Mouse (Mus musculus): ENCODE measurements around the gene Rnaset2a. TPM values are rescaled to one million over a fixed set of nuclear protein-coding genes. Genes with fewer than 3 reads are reported as not detected.
"Not testable (repeated sequence)": the region's sequence is repeated elsewhere in the genome, so short reads cannot be mapped to it uniquely, and the experiment has no call there.

The Rnaset2a gene
- polyA plus RNA-seq, 1 experiment from 2014 or later, result 30.5 TPM

- not testable (repeated sequence) for H3K27ac ChIP-seq (replicated peaks); ATAC-seq (ENCODE audit: insufficient number of reproducible peaks, low FRiP score, low TSS enrichment, low read depth)
- no CpG with 5 or more reads among the region's 6 CpGs for WGBS
Measured at GRCm38 (mm10) chr17:8130849-8131248, 17.0 kb downstream of the Rnaset2a start.

GRCm38 (mm10) chr17:8129578-8129977 lies 18.3 kb downstream of the Rnaset2a start:
- H3K4me1 ChIP-seq; H3K4me2 ChIP-seq (replicated peaks); H3K9me3 ChIP-seq (replicated peaks); ATAC-seq (ENCODE audit: insufficient number of reproducible peaks, low FRiP score, low TSS enrichment, low read depth); H3K9ac ChIP-seq; H3K27ac ChIP-seq (replicated peaks); H3K4me3 ChIP-seq (replicated peaks); H3K27me3 ChIP-seq; H3K36me3 ChIP-seq: not testable (repeated sequence)
- WGBS, result 86% methylated on average over 9 of the region's 9 CpGs

More at GRCm38 (mm10) chr17:8130849-8131248, 17.0 kb downstream of the Rnaset2a start:
- not testable (repeated sequence) for H3K4me3 ChIP-seq (replicated peaks); H3K9ac ChIP-seq; H3K4me1 ChIP-seq; H3K36me3 ChIP-seq; H3K9me3 ChIP-seq (replicated peaks); H3K4me2 ChIP-seq (replicated peaks); H3K27me3 ChIP-seq

- not testable (repeated sequence) for H3K4me3 ChIP-seq (replicated peaks); H3K9ac ChIP-seq; H3K4me1 ChIP-seq; H3K27ac ChIP-seq (replicated peaks); ATAC-seq (ENCODE audit: insufficient number of reproducible peaks, low FRiP score, low TSS enrichment, low read depth); H3K36me3 ChIP-seq; H3K4me2 ChIP-seq (replicated peaks); H3K27me3 ChIP-seq; H3K9me3 ChIP-seq (replicated peaks)
- WGBS, result 90% methylated on average over 1 of the region's 7 CpGs
Measured at GRCm38 (mm10) chr17:8128326-8128993, 19.4 kb downstream of the Rnaset2a start.

- H3K27me3 ChIP-seq; H3K4me3 ChIP-seq (replicated peaks); H3K36me3 ChIP-seq; ATAC-seq (ENCODE audit: insufficient number of reproducible peaks, low FRiP score, low TSS enrichment, low read depth); H3K4me1 ChIP-seq; H3K9me3 ChIP-seq (replicated peaks); H3K9ac ChIP-seq; H3K4me2 ChIP-seq (replicated peaks); H3K27ac ChIP-seq (replicated peaks): not testable (repeated sequence)
- 89% methylated on average over 3 of the region's 6 CpGs for WGBS
Measured at GRCm38 (mm10) chr17:8124586-8124985, 23.3 kb downstream of the Rnaset2a start.

GRCm38 (mm10) chr17:8122974-8123373 lies 24.9 kb downstream of the Rnaset2a start:
- ATAC-seq (ENCODE audit: insufficient number of reproducible peaks, low FRiP score, low TSS enrichment, low read depth), result not testable (repeated sequence)

GRCm38 (mm10) chr17:8116928-8117327 lies 31.0 kb downstream of the Rnaset2a start:
- not testable (repeated sequence) for H3K27ac ChIP-seq (replicated peaks); H3K36me3 ChIP-seq; H3K27me3 ChIP-seq; H3K9me3 ChIP-seq (replicated peaks); H3K4me1 ChIP-seq; H3K9ac ChIP-seq; ATAC-seq (ENCODE audit: insufficient number of reproducible peaks, low FRiP score, low TSS enrichment, low read depth); H3K4me3 ChIP-seq (replicated peaks); H3K4me2 ChIP-seq (replicated peaks)
- no CpG with 5 or more reads among the region's 6 CpGs for WGBS

More at GRCm38 (mm10) chr17:8122974-8123373, 24.9 kb downstream of the Rnaset2a start:
- H3K36me3 ChIP-seq; H3K27me3 ChIP-seq; H3K9me3 ChIP-seq (replicated peaks); H3K4me2 ChIP-seq (replicated peaks); H3K4me1 ChIP-seq; H3K27ac ChIP-seq (replicated peaks); H3K4me3 ChIP-seq (replicated peaks); H3K9ac ChIP-seq: not testable (repeated sequence)
- no CpG with 5 or more reads among the region's 3 CpGs for WGBS

- not testable (repeated sequence) for H3K9ac ChIP-seq; H3K27ac ChIP-seq (replicated peaks); H3K4me2 ChIP-seq (replicated peaks); H3K9me3 ChIP-seq (replicated peaks); H3K36me3 ChIP-seq; H3K4me3 ChIP-seq (replicated peaks); H3K27me3 ChIP-seq; H3K4me1 ChIP-seq
- ATAC-seq (ENCODE audit: insufficient number of reproducible peaks, low FRiP score, low TSS enrichment, low read depth), result peak; percentile 43; the same call in 1 of the 2 replicates
- 63% methylated on average over 6 of the region's 11 CpGs for WGBS
Measured at GRCm38 (mm10) chr17:8116378-8116777, 31.5 kb downstream of the Rnaset2a start.

GRCm38 (mm10) chr17:8112199-8112598 lies 35.7 kb downstream of the Rnaset2a start:
- H3K4me1 ChIP-seq; H3K4me3 ChIP-seq (replicated peaks); H3K36me3 ChIP-seq; H3K27ac ChIP-seq (replicated peaks); H3K4me2 ChIP-seq (replicated peaks); H3K27me3 ChIP-seq; H3K9ac ChIP-seq; ATAC-seq (ENCODE audit: insufficient number of reproducible peaks, low FRiP score, low TSS enrichment, low read depth); H3K9me3 ChIP-seq (replicated peaks): not testable (repeated sequence)
- no CpG with 5 or more reads among the region's 1 CpGs for WGBS

GRCm38 (mm10) chr17:8101297-8101609 lies 46.6 kb downstream of the Rnaset2a start:
- H3K36me3 ChIP-seq; H3K9ac ChIP-seq; H3K4me3 ChIP-seq (replicated peaks); H3K9me3 ChIP-seq (replicated peaks); ATAC-seq (ENCODE audit: insufficient number of reproducible peaks, low FRiP score, low TSS enrichment, low read depth); H3K27ac ChIP-seq (replicated peaks); H3K27me3 ChIP-seq; H3K4me2 ChIP-seq (replicated peaks); H3K4me1 ChIP-seq: not testable (repeated sequence)
- 40% methylated on average over 3 of the region's 6 CpGs for WGBS

GRCm38 (mm10) chr17:8100405-8101296 lies 47.2 kb downstream of the Rnaset2a start:
- not testable (repeated sequence) for H3K4me1 ChIP-seq; ATAC-seq (ENCODE audit: insufficient number of reproducible peaks, low FRiP score, low TSS enrichment, low read depth); H3K9me3 ChIP-seq (replicated peaks); H3K27ac ChIP-seq (replicated peaks); H3K9ac ChIP-seq; H3K27me3 ChIP-seq; H3K4me2 ChIP-seq (replicated peaks); H3K36me3 ChIP-seq; H3K4me3 ChIP-seq (replicated peaks)
- WGBS, result 67% methylated on average over 3 of the region's 26 CpGs

- H3K4me2 ChIP-seq (replicated peaks); H3K27me3 ChIP-seq; H3K36me3 ChIP-seq; H3K4me3 ChIP-seq (replicated peaks); H3K4me1 ChIP-seq; H3K9me3 ChIP-seq (replicated peaks); ATAC-seq (ENCODE audit: insufficient number of reproducible peaks, low FRiP score, low TSS enrichment, low read depth); H3K27ac ChIP-seq (replicated peaks); H3K9ac ChIP-seq: not testable (repeated sequence)
- 63% methylated on average over 3 of the region's 5 CpGs for WGBS
Measured at GRCm38 (mm10) chr17:8096199-8096598, 51.7 kb downstream of the Rnaset2a start.

- H3K4me3 ChIP-seq (replicated peaks); H3K36me3 ChIP-seq; H3K4me1 ChIP-seq; H3K27me3 ChIP-seq; H3K9ac ChIP-seq; H3K27ac ChIP-seq (replicated peaks); H3K4me2 ChIP-seq (replicated peaks); ATAC-seq (ENCODE audit: insufficient number of reproducible peaks, low FRiP score, low TSS enrichment, low read depth); H3K9me3 ChIP-seq (replicated peaks): not testable (repeated sequence)
- 50% methylated on average over 3 of the region's 5 CpGs for WGBS
Measured at GRCm38 (mm10) chr17:8095653-8096052, 52.2 kb downstream of the Rnaset2a start.

Measured in embryonic facial prominence, embryonic 15.5 days (tissue).